Mouse (Mus musculus) megakaryocyte, adult 5-6 weeks (primary cell): ENCODE measurements around the gene Hist1h2bg. TPM values are rescaled to one million over a fixed set of nuclear protein-coding genes. Genes with fewer than 3 reads are reported as not detected.
"Not testable (repeated sequence)": the region's sequence is repeated elsewhere in the genome, so short reads cannot be mapped to it uniquely, and the experiment has no call there.

Experiments used
- ATAC-seq: 2 replicates; pipeline ENCODE4 v1.8.0; 2016; ENCODE audit warnings: mild to moderate bottlenecking, inconsistent platforms; ENCODE audit not compliant: poor library complexity, severe bottlenecking
- total RNA-seq, 2 experiments: library from RNA; stranded (forward) in 1 of 2; stranded (reverse) in 1 of 2; fragments of 153-499, 151-499 nt in 1 of 2; fragments of 221-1000, 200-1000 nt in 1 of 2; gene quantifications; 2 replicates each; pipeline versions ENCODE4 v1.2.3 to v1.2.4; 2015 to 2017

The Hist1h2bg gene
- total RNA-seq, 2 experiments from 2014 or later: 325 to 1,721 TPM

GRCm38 (mm10) chr13:23538249-23538648 lies 32.9 kb upstream of the Hist1h2bg start:
- ATAC-seq: peak; percentile 39; the same call in 1 of the 2 replicates

GRCm38 (mm10) chr13:23539821-23540220 lies 31.4 kb upstream of the Hist1h2bg start:
- ATAC-seq: not testable (repeated sequence)

GRCm38 (mm10) chr13:23541497-23541896 lies 29.7 kb upstream of the Hist1h2bg start:
- no peak for ATAC-seq

GRCm38 (mm10) chr13:23542225-23542980 lies 28.8 kb upstream of the Hist1h2bg start:
- ATAC-seq: not testable (repeated sequence)

GRCm38 (mm10) chr13:23542999-23543607 lies 28.1 kb upstream of the Hist1h2bg start, which contains the start of gene Hist1h2bh:
Gene Hist1h2bh, minus strand, starts transcription at chr13:23543392.
- peak; percentile 88 for ATAC-seq

- ATAC-seq: peak; percentile 83
Measured at GRCm38 (mm10) chr13:23543965-23544786, 27.0 kb upstream of the Hist1h2bg start, which contains the start of gene Hist1h3f. Gene Hist1h3f, plus strand, starts transcription at chr13:23544052.

GRCm38 (mm10) chr13:23544787-23545120 lies 26.4 kb upstream of the Hist1h2bg start:
- ATAC-seq: peak; percentile 14; the same call in 1 of the 2 replicates

- ATAC-seq: no peak
Measured at GRCm38 (mm10) chr13:23546694-23547093, 24.5 kb upstream of the Hist1h2bg start.

- no peak for ATAC-seq
Measured at GRCm38 (mm10) chr13:23550761-23551145, 20.4 kb upstream of the Hist1h2bg start.

- ATAC-seq: peak; percentile 60
Measured at GRCm38 (mm10) chr13:23551146-23551834, 19.9 kb upstream of the Hist1h2bg start, which contains the start of gene Hist1h4f. Gene Hist1h4f, minus strand, starts transcription at chr13:23551648.

GRCm38 (mm10) chr13:23551931-23552914 lies 19.0 kb upstream of the Hist1h2bg start:
- no peak for ATAC-seq

GRCm38 (mm10) chr13:23552962-23553361 lies 18.2 kb upstream of the Hist1h2bg start, which contains the start of gene Hist1h1d:
Gene Hist1h1d, plus strand, starts transcription at chr13:23553262.
- ATAC-seq: no peak

- no peak for ATAC-seq
Measured at GRCm38 (mm10) chr13:23554393-23554792, 16.8 kb upstream of the Hist1h2bg start.

- ATAC-seq: peak; percentile 66
Measured at GRCm38 (mm10) chr13:23554925-23555838, 16.0 kb upstream of the Hist1h2bg start.

- peak; percentile 32 for ATAC-seq
Measured at GRCm38 (mm10) chr13:23555839-23556416, 15.3 kb upstream of the Hist1h2bg start.

GRCm38 (mm10) chr13:23556906-23557305 lies 14.3 kb upstream of the Hist1h2bg start:
- ATAC-seq: no peak

- not testable (repeated sequence) for ATAC-seq
Measured at GRCm38 (mm10) chr13:23560699-23561098, 10.5 kb upstream of the Hist1h2bg start.

- peak; percentile 20; the same call in 1 of the 2 replicates for ATAC-seq
Measured at GRCm38 (mm10) chr13:23561531-23561882, 9.7 kb upstream of the Hist1h2bg start.
